In genomic region chr9:57432480-57432879, GRCm38 (mm10) we compare ENCODE assay signal across 11 mouse cellular contexts. TPM values are rescaled to one million over a fixed set of nuclear protein-coding genes. Genes with fewer than 3 reads are reported as not detected.
DNase-seq lines count a peak whose midpoint lies in the region; ATAC-seq and TF ChIP-seq lines count a peak whose summit lies in the region.
"Had no signal": no experiment of that assay in that cellular context is flagged by ENCODE, and none has a peak within 500 bp of the region (broad histone marks: within the 10 kb centered on the region; RNA-seq: fewer than 3 reads in every experiment).

No protein-coding gene starts in this region.

- peaks cover 23 to 30% of the 10 kb centered on the region in 2 experiments for H3K4me1 ChIP-seq in heart, embryonic 14.5 days (ENCODE audit: control insufficient read depth in 2 of 2, insufficient read depth in 2 of 2, low read length in 2 of 2)
- H3K4me1 ChIP-seq in embryonic facial prominence, embryonic 15.5 days = peaks cover 32% of the 10 kb centered on the region
- peaks cover 28% of the 10 kb centered on the region for H3K4me1 ChIP-seq in limb, embryonic 13.5 days

- H3K4me3 ChIP-seq in heart, embryonic 14.5 days (ENCODE audit: control insufficient read depth in 1 of 2, insufficient read depth in 1 of 2, low read depth in 1 of 2, low read length in 2 of 2) = no peak overlapping the region
- H3K4me3 ChIP-seq in left cerebral cortex, adult 2 months = no peak overlapping the region
- no peak overlapping the region for H3K4me3 ChIP-seq in embryonic facial prominence, embryonic 15.5 days (replicated peaks)
- no peak overlapping the region for H3K4me3 ChIP-seq in limb, embryonic 13.5 days
- H3K4me3 ChIP-seq: midbrain, embryonic 12.5 days had no signal

- no peaks in the 10 kb centered on the region for H3K9me3 ChIP-seq in heart, embryonic 14.5 days (ENCODE audit: control insufficient read depth, low read length)
- H3K9me3 ChIP-seq in embryonic facial prominence, embryonic 15.5 days (replicated peaks) = no peaks in the 10 kb centered on the region
- H3K9me3 ChIP-seq in limb, embryonic 13.5 days = no peaks in the 10 kb centered on the region
- H3K9me3 ChIP-seq: midbrain, embryonic 12.5 days had no signal

- no peak for DNase-seq in heart, postnatal 36 days
- no peak for DNase-seq in left cerebral cortex, adult 2 months (ENCODE audit: extremely low spot score in 1 of 2, low spot score in 2 of 2)
- no peak for DNase-seq in left cerebral cortex, adult 18-20 months (ENCODE audit: low spot score in 2 of 2)
- DNase-seq in cerebellum, adult 9-10 months = no peak

- H3K27me3 ChIP-seq in heart, embryonic 14.5 days (ENCODE audit: control insufficient read depth, insufficient read depth, low read length) = no peaks in the 10 kb centered on the region
- H3K27me3 ChIP-seq in embryonic facial prominence, embryonic 15.5 days = no peaks in the 10 kb centered on the region
- H3K27me3 ChIP-seq in limb, embryonic 13.5 days = no peaks in the 10 kb centered on the region

- ATAC-seq in heart, embryonic 14.5 days (ENCODE audit: insufficient number of reproducible peaks, insufficient read depth, low FRiP score, low read depth) = no peak
- ATAC-seq in embryonic facial prominence, embryonic 15.5 days (ENCODE audit: insufficient number of reproducible peaks, low FRiP score, low TSS enrichment, low read depth) = no peak
- ATAC-seq in limb, embryonic 13.5 days (ENCODE audit: low FRiP score, low read depth) = no peak
- no peak for ATAC-seq in erythroid progenitor cell, adult 5-6 weeks (replicated peaks; ENCODE audit: low FRiP score, poor library complexity, severe bottlenecking)

- no peaks in the 10 kb centered on the region; the same call in 1 of the 2 replicates for H3K36me3 ChIP-seq in heart, embryonic 14.5 days (ENCODE audit: control insufficient read depth, insufficient read depth, low read length)
- H3K36me3 ChIP-seq in embryonic facial prominence, embryonic 15.5 days = no peaks in the 10 kb centered on the region
- no peaks in the 10 kb centered on the region for H3K36me3 ChIP-seq in limb, embryonic 13.5 days
- H3K36me3 ChIP-seq: midbrain, embryonic 12.5 days had no signal

- TF ChIP-seq CTCF in left cerebral cortex, adult 2 months (IDR thresholded peaks at IDR 0.05) = no peak

- WGBS in heart, embryonic 14.5 days = 92% methylated on average over 3 of the region's 3 CpGs
- 89% methylated on average over 3 of the region's 3 CpGs for WGBS in embryonic facial prominence, embryonic 15.5 days
- 91% methylated on average over 3 of the region's 3 CpGs for WGBS in limb, embryonic 13.5 days

- H3K4me2 ChIP-seq in heart, embryonic 14.5 days (ENCODE audit: low read length) = no peak overlapping the region
- H3K4me2 ChIP-seq in embryonic facial prominence, embryonic 15.5 days (replicated peaks) = no peak overlapping the region
- no peak overlapping the region for H3K4me2 ChIP-seq in limb, embryonic 13.5 days (replicated peaks)
- H3K4me2 ChIP-seq: midbrain, embryonic 12.5 days had no signal

- intact Hi-C loops in heart, postnatal 36 days (cut with DNase I) = no loop called here
- intact Hi-C loops in left cerebral cortex, adult 2 months (cut with DNase I) = loop anchor here (5.0 to 10.0 kb wide), 2 partner anchors 270 to 538 kb away; no protein-coding TSS in a partner anchor

- H3K9ac ChIP-seq in heart, embryonic 14.5 days (ENCODE audit: low read length) = peak overlapping the region; percentile 45
- H3K9ac ChIP-seq in embryonic facial prominence, embryonic 15.5 days = no peak overlapping the region
- H3K9ac ChIP-seq in limb, embryonic 13.5 days = peak overlapping the region; percentile 50; the same call in 1 of the 2 replicates
- H3K9ac ChIP-seq: liver, embryonic 14.5 days; midbrain, embryonic 12.5 days had no signal

- peak overlapping the region in 1 of 2 experiments; percentile 66; a peak in 2 of 4 replicates for H3K27ac ChIP-seq in heart, embryonic 14.5 days (replicated peaks in 1 of 2; ENCODE audit: control insufficient read depth in 1 of 2, insufficient read depth in 1 of 2, low read depth in 2 of 2, low read length in 2 of 2)
- peak overlapping the region; percentile 79 for H3K27ac ChIP-seq in left cerebral cortex, adult 2 months
- peak overlapping the region; percentile 87 for H3K27ac ChIP-seq in embryonic facial prominence, embryonic 15.5 days (replicated peaks)
- no peak overlapping the region for H3K27ac ChIP-seq in limb, embryonic 13.5 days
- H3K27ac ChIP-seq: liver, embryonic 14.5 days; midbrain, embryonic 12.5 days had no signal

RNA-seq across cellular contexts. Expression of gene Ppcdc, which starts 7.4 kb away (rescaled TPM):
- polyA plus RNA-seq in heart, embryonic 14.5 days (2014; fragmentation: Nextera tagmentation; extraction: Ambion mirVana) = 18.5 and 21.1 TPM in 2 replicates
- 1 to 10 TPM; 8.2 to 8.8 TPM for total RNA-seq in heart, postnatal 36 days (2021)
- total RNA-seq in left cerebral cortex, adult 2 months (2021) = 10 to 100 TPM; 16.3 to 16.8 TPM
- total RNA-seq in left cerebral cortex, adult 18-20 months (2021) = 10 to 100 TPM; 14.3 TPM
- 26.1 and 28.1 TPM in 2 replicates for polyA plus RNA-seq in embryonic facial prominence, embryonic 15.5 days (2015; fragmentation: Nextera tagmentation; extraction: Ambion mirVana)
- 26.8 and 30.0 TPM in 2 replicates for polyA plus RNA-seq in limb, embryonic 13.5 days (2015; fragmentation: Nextera tagmentation; extraction: Ambion mirVana)
- total RNA-seq in erythroid progenitor cell, adult 5-6 weeks (2015; ENCODE audit: low replicate concordance) = 9.4 and 17.2 TPM in 2 replicates
- total RNA-seq in erythroid progenitor cell, adult 5-6 weeks (2017; ENCODE audit: low replicate concordance) = 5.0 and 6.1 TPM in 2 replicates

RNA-seq across cellular contexts. Expression of gene Scamp5, which starts 35.4 kb away (rescaled TPM):
- 4.5 and 6.2 TPM in 2 replicates for polyA plus RNA-seq in heart, embryonic 14.5 days (2014; fragmentation: Nextera tagmentation; extraction: Ambion mirVana)
- total RNA-seq in heart, postnatal 36 days (2021) = 1 to 10 TPM; 5.4 to 6.4 TPM
- 100 to 1,000 TPM; 379 TPM for total RNA-seq in left cerebral cortex, adult 2 months (2021)
- 100 to 1,000 TPM; 381 to 400 TPM for total RNA-seq in left cerebral cortex, adult 18-20 months (2021)
- polyA plus RNA-seq in embryonic facial prominence, embryonic 15.5 days (2015; fragmentation: Nextera tagmentation; extraction: Ambion mirVana) = 16.3 and 16.5 TPM in 2 replicates
- 12.2 and 12.9 TPM in 2 replicates for polyA plus RNA-seq in limb, embryonic 13.5 days (2015; fragmentation: Nextera tagmentation; extraction: Ambion mirVana)
- total RNA-seq in erythroid progenitor cell, adult 5-6 weeks (2015; ENCODE audit: low replicate concordance) = 0.84 TPM in 1 of 2 replicates, not detected in the other
- 1.2 TPM in 2 replicates for total RNA-seq in erythroid progenitor cell, adult 5-6 weeks (2017; ENCODE audit: low replicate concordance)
- total RNA-seq: neutrophil, adult 5-6 weeks had no signal

Comparison
In these comparisons a context has a peak if more than half of its experiments do, and no peak if none do; other contexts are left out.
1. RNA of gene Scamp5, which starts 35.4 kb away (total RNA-seq): 381 to 400 TPM in left cerebral cortex, adult 18-20 months and 379 TPM in left cerebral cortex, adult 2 months; 5.4 to 6.4 TPM in heart, postnatal 36 days and 0.84 to 1.2 TPM in erythroid progenitor cell, adult 5-6 weeks; every median in the first group is over 10 times any median in the second.